Mouse (Mus musculus): ENCODE results near the gene Lamtor1. TPM values are rescaled to one million over a fixed set of nuclear protein-coding genes. Genes with fewer than 3 reads are reported as not detected.

Lamtor1 gene
- polyA plus RNA-seq, 1 experiment from 2014 or later = 153 TPM

DNA sequence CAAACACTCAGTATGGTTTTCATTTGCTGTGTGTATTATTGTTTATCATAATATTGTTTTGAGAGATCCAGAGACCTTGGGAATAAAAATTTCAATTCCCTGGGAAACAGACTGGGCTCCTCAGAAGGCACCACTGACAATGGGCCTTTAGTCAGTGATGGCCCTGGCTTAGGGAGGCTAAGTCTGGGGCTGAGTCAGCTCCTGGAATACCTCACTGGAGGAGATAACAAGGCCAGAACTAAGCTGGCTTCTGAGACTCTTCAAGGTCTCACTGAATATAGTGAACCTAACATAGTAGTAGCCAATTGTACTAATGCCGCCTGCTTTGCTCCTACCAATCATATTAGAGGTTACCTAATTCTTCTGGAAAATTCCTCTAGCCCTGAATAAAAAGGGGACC lies 29.7 kb upstream of the Lamtor1 start:
- no peaks in the 10 kb centered on the region for H3K36me3 ChIP-seq (ENCODE audit: insufficient read depth, low read length)
- no peak overlapping the region for H3K4me2 ChIP-seq (replicated peaks; ENCODE audit: low read depth, low read length)
- no peak for TF ChIP-seq EP300 (IDR thresholded peaks at IDR 0.05)
- ATAC-seq (no peak), DNase-seq (ENCODE audit: low spot score) (no peak)
- no peak overlapping the region for H3K9ac ChIP-seq (replicated peaks; ENCODE audit: low read depth)
- H3K9me3 ChIP-seq (ENCODE audit: low read length) = no peaks in the 10 kb centered on the region
- no peak overlapping the region for H3K4me3 ChIP-seq (ENCODE audit: low read depth, low read length)
- 90% methylated on average over 1 of the region's 1 CpGs for WGBS
- H3K27ac ChIP-seq (ENCODE audit: low read length) = no peak overlapping the region
- H3K4me1 ChIP-seq (ENCODE audit: insufficient read depth, low read depth, low read length) = no peaks in the 10 kb centered on the region
- no peaks in the 10 kb centered on the region for H3K27me3 ChIP-seq (replicated peaks; ENCODE audit: insufficient read depth, low read length)

GRCm38 (mm10) chr7:101880855-101881254 lies 24.8 kb upstream of the Lamtor1 start:
- Histone ChIP-seq H3K27me3 (replicated peaks; ENCODE audit: insufficient read depth, low read length) (no peaks in the 10 kb centered on the region), H3K4me1 (ENCODE audit: insufficient read depth, low read depth, low read length) (no peaks in the 10 kb centered on the region), H3K9me3 (ENCODE audit: low read length) (no peaks in the 10 kb centered on the region), H3K4me3 (ENCODE audit: low read depth, low read length) (no peak overlapping the region), H3K4me2 (replicated peaks; ENCODE audit: low read depth, low read length) (no peak overlapping the region), H3K36me3 (ENCODE audit: insufficient read depth, low read length) (no peaks in the 10 kb centered on the region), H3K27ac (ENCODE audit: low read length) (no peak overlapping the region), H3K9ac (replicated peaks; ENCODE audit: low read depth) (no peak overlapping the region)
- 71% methylated on average over 4 of the region's 4 CpGs for WGBS
- DNase-seq (ENCODE audit: low spot score) (no peak), ATAC-seq (no peak)
- TF ChIP-seq EP300 (IDR thresholded peaks at IDR 0.05) = no peak
- TF ChIP-seq CTCF (IDR thresholded peaks at IDR 0.05) = no peak

DNA sequence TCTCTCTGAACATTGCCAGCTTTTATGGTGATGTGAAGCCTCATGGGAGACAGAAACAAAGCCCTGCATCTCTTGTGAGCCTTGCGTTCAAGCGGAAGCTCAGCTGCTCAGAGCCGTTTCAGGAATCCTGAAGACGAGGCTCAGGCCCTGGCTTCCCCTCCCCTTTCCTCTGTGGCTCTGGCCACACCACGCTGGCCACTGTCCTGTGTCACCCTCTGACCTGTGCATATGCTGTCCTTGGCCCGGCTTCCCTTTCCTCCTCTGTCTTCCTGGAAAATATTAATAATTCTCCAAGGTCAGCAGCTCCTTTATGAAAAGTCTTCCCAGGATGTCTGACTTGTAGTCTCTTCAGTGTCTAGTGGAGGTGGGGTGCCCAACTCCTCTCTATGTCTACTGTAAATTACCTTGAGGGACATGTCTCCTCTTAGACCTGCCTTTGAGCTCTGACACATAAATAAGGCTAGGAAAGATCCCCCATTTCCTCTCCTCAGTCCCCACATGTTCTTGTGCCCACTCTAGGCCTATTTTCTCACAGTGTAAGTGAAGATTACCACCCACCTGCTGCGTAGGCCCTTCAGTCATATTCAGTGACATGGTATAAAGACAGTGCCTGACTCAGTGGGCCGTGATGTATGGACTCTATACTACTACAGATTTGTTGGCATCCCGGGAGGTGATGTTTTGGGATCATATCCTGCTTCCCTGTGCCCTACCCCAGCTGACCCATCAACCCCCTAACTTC lies 23.1 kb upstream of the Lamtor1 start:
- DNase-seq (ENCODE audit: low spot score) (no peak), ATAC-seq (no peak)
- Histone ChIP-seq H3K4me1 (ENCODE audit: insufficient read depth, low read depth, low read length) (no peaks in the 10 kb centered on the region), H3K27ac (ENCODE audit: low read length) (no peak overlapping the region), H3K9ac (replicated peaks; ENCODE audit: low read depth) (no peak overlapping the region), H3K36me3 (ENCODE audit: insufficient read depth, low read length) (no peaks in the 10 kb centered on the region), H3K27me3 (replicated peaks; ENCODE audit: insufficient read depth, low read length) (no peaks in the 10 kb centered on the region), H3K4me3 (ENCODE audit: low read depth, low read length) (no peak overlapping the region), H3K4me2 (replicated peaks; ENCODE audit: low read depth, low read length) (no peak overlapping the region), H3K9me3 (ENCODE audit: low read length) (no peaks in the 10 kb centered on the region)
- WGBS = 65% methylated on average over 9 of the region's 9 CpGs
- TF ChIP-seq EP300 (IDR thresholded peaks at IDR 0.05) (no peak), CTCF (IDR thresholded peaks at IDR 0.05) (no peak)

DNA sequence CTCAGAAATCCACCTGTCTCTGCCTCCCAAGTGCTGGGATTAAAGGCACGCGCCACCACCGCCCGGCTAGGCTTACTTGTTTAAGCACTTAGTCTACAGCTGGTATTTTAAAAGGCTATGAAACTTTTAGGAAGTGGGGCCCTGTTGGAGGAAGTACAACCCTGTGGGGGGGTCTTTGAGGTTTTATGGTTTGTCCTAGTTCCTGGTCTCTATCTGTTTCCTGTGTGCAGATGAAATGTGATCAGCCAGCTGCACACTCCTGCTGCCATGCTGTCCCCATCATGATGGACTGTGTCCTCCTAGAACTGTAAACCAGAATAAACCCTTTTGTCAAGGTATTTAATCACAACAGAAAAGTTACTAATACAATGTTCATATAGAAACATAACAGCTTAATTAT lies 21.5 kb upstream of the Lamtor1 start:
- TF ChIP-seq EP300 (IDR thresholded peaks at IDR 0.05) = no peak
- TF ChIP-seq CTCF (IDR thresholded peaks at IDR 0.05) = no peak
- no peaks in the 10 kb centered on the region for H3K36me3 ChIP-seq (ENCODE audit: insufficient read depth, low read length)
- H3K9me3 ChIP-seq (ENCODE audit: low read length) = no peaks in the 10 kb centered on the region
- no peak for DNase-seq (ENCODE audit: low spot score)
- H3K9ac ChIP-seq (replicated peaks; ENCODE audit: low read depth) = no peak overlapping the region
- H3K4me1 ChIP-seq (ENCODE audit: insufficient read depth, low read depth, low read length) = no peaks in the 10 kb centered on the region
- ATAC-seq = no peak
- no peak overlapping the region for H3K4me3 ChIP-seq (ENCODE audit: low read depth, low read length)
- H3K4me2 ChIP-seq (replicated peaks; ENCODE audit: low read depth, low read length) = no peak overlapping the region
- WGBS = 94% methylated on average over 4 of the region's 4 CpGs
- no peaks in the 10 kb centered on the region for H3K27me3 ChIP-seq (replicated peaks; ENCODE audit: insufficient read depth, low read length)
- no peak overlapping the region for H3K27ac ChIP-seq (ENCODE audit: low read length)

DNA sequence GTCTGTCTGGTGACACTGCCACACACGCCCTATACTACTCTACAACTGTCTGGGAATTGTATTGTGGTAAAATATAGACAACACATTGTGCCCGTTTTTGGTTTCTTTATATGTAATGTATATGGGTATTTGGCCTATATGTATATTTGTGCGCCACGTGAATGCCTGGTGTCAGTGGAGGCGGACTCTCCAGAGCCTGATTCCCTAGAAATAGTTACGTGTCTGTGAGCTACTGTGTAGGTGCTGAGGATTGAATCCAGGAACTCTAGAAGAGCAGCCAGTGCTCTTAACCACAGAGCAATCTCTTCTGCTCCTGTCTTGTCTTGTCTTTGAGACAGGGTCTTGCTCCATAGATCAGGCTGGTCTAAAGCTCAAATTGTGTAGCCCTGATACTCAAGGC lies 19.4 kb upstream of the Lamtor1 start:
- ATAC-seq (no peak), DNase-seq (ENCODE audit: low spot score) (no peak)
- H3K27me3 ChIP-seq (replicated peaks; ENCODE audit: insufficient read depth, low read length) = no peaks in the 10 kb centered on the region
- H3K27ac ChIP-seq (ENCODE audit: low read length) = no peak overlapping the region
- TF ChIP-seq EP300 (IDR thresholded peaks at IDR 0.05) (no peak), CTCF (IDR thresholded peaks at IDR 0.05) (no peak)
- WGBS = 88% methylated on average over 6 of the region's 6 CpGs
- no peak overlapping the region for H3K4me3 ChIP-seq (ENCODE audit: low read depth, low read length)
- H3K9me3 ChIP-seq (ENCODE audit: low read length) = no peaks in the 10 kb centered on the region
- H3K9ac ChIP-seq (replicated peaks; ENCODE audit: low read depth) = no peak overlapping the region
- no peak overlapping the region for H3K4me2 ChIP-seq (replicated peaks; ENCODE audit: low read depth, low read length)
- H3K36me3 ChIP-seq (ENCODE audit: insufficient read depth, low read length) = no peaks in the 10 kb centered on the region
- no peaks in the 10 kb centered on the region for H3K4me1 ChIP-seq (ENCODE audit: insufficient read depth, low read depth, low read length)

GRCm38 (mm10) chr7:101888460-101888859 lies 17.2 kb upstream of the Lamtor1 start:
- DNase-seq (ENCODE audit: low spot score) (no peak), ATAC-seq (no peak)
- H3K9me3 ChIP-seq (ENCODE audit: low read length) = no peaks in the 10 kb centered on the region
- TF ChIP-seq CTCF (IDR thresholded peaks at IDR 0.05) (no peak), EP300 (IDR thresholded peaks at IDR 0.05) (no peak)
- H3K27ac ChIP-seq (ENCODE audit: low read length) = no peak overlapping the region
- no peaks in the 10 kb centered on the region for H3K36me3 ChIP-seq (ENCODE audit: insufficient read depth, low read length)
- H3K4me1 ChIP-seq (ENCODE audit: insufficient read depth, low read depth, low read length) = no peaks in the 10 kb centered on the region
- no peaks in the 10 kb centered on the region for H3K27me3 ChIP-seq (replicated peaks; ENCODE audit: insufficient read depth, low read length)
- 77% methylated on average over 4 of the region's 4 CpGs for WGBS
- H3K4me3 ChIP-seq (ENCODE audit: low read depth, low read length) = no peak overlapping the region
- no peak overlapping the region for H3K9ac ChIP-seq (replicated peaks; ENCODE audit: low read depth)
- H3K4me2 ChIP-seq (replicated peaks; ENCODE audit: low read depth, low read length) = no peak overlapping the region
